Comparison of ENCODE assay signal across 20 mouse cellular contexts in genomic region chr6:128961110-128961509, GRCm38 (mm10). TPM values are rescaled to one million over a fixed set of nuclear protein-coding genes. Genes with fewer than 3 reads are reported as not detected.
"Had no signal": no experiment of that assay in that cellular context is flagged by ENCODE, and none has a peak within 500 bp of the region (broad histone marks: within the 10 kb centered on the region; RNA-seq: fewer than 3 reads in every experiment).

No protein-coding gene starts in this region.

- H3K27ac ChIP-seq: limb, embryonic 10.5 days; liver, embryonic 12.5 days; midbrain, embryonic 10.5 days; neural tube, embryonic 15.5 days had no signal

- H3K27me3 ChIP-seq: liver, embryonic 12.5 days; neural tube, embryonic 15.5 days had no signal

- H3K9me3 ChIP-seq: limb, embryonic 10.5 days; liver, embryonic 12.5 days; midbrain, embryonic 10.5 days; neural tube, embryonic 15.5 days had no signal

- H3K36me3 ChIP-seq: limb, embryonic 10.5 days; liver, embryonic 12.5 days; midbrain, embryonic 10.5 days; neural tube, embryonic 15.5 days had no signal

- ATAC-seq: liver, embryonic 12.5 days had no signal

- H3K4me3 ChIP-seq: limb, embryonic 10.5 days; liver, embryonic 12.5 days; midbrain, embryonic 10.5 days; myocyte; neural tube, embryonic 15.5 days had no signal

- H3K9ac ChIP-seq: liver, embryonic 12.5 days; neural tube, embryonic 15.5 days had no signal

- H3K4me1 ChIP-seq: limb, embryonic 10.5 days; liver, embryonic 12.5 days; midbrain, embryonic 10.5 days; neural tube, embryonic 15.5 days had no signal

- DNase-seq: kidney, adult 2 months; kidney, postnatal 36 days; lung, postnatal 36 days; midbrain, embryonic 14.5 days; right cerebral cortex, adult 18-20 months; right cerebral cortex, postnatal 25 days had no signal

- H3K4me2 ChIP-seq: liver, embryonic 12.5 days; neural tube, embryonic 15.5 days had no signal

RNA-seq across cellular contexts. Expression of gene Clec2g, which starts 26.9 kb away (rescaled TPM):
- total RNA-seq: layer of hippocampus, postnatal 14 days; left cerebral cortex, adult 18-20 months; left cerebral cortex, postnatal 10 days; megakaryocyte, adult 5-6 weeks had no signal
- polyA plus RNA-seq: intestine, embryonic 14.5 days; kidney, adult 2 months; kidney, embryonic 16.5 days; limb, embryonic 10.5 days; liver, embryonic 12.5 days; liver, embryonic 16.5 days; midbrain, embryonic 10.5 days; midbrain, embryonic 14.5 days; myocyte; neural tube, embryonic 11.5 days; neural tube, embryonic 15.5 days; small intestine, adult 2 months had no signal
